Mouse (Mus musculus) kidney, adult 2 months (tissue): ENCODE measurements around the gene Slc35e3.

Source experiments
- CTCF ChIP-seq: fragments of 200-500 bp; conservative IDR thresholded peaks from 2 replicates; pipeline ENCODE4 v1.5.1; 2011; ENCODE audit warnings: low read depth, mild to moderate bottlenecking, control low read depth, low read length, moderate library complexity, mixed read lengths; ENCODE audit not compliant: insufficient read depth, insufficient read length
- POLR2A ChIP-seq: fragments of 200-500 bp; IDR thresholded peaks from one replicate; pipeline ENCODE4 v1.6.1; 2011; ENCODE audit warnings: low read depth, low read length, control low read depth

GRCm38 (mm10) chr10:117724804-117725361, 21.3 kb downstream of the Slc35e3 start:
- TF ChIP-seq POLR2A (no peak), CTCF (no peak)
